Mouse (Mus musculus) right cerebral cortex, postnatal 14 days (tissue): Measurements from ENCODE around the gene Elovl1.

Experiments
- DNase-seq: peaks from one replicate; pipeline ENCODE4 v3.0.0; 2022

The Elovl1 gene

DNA sequence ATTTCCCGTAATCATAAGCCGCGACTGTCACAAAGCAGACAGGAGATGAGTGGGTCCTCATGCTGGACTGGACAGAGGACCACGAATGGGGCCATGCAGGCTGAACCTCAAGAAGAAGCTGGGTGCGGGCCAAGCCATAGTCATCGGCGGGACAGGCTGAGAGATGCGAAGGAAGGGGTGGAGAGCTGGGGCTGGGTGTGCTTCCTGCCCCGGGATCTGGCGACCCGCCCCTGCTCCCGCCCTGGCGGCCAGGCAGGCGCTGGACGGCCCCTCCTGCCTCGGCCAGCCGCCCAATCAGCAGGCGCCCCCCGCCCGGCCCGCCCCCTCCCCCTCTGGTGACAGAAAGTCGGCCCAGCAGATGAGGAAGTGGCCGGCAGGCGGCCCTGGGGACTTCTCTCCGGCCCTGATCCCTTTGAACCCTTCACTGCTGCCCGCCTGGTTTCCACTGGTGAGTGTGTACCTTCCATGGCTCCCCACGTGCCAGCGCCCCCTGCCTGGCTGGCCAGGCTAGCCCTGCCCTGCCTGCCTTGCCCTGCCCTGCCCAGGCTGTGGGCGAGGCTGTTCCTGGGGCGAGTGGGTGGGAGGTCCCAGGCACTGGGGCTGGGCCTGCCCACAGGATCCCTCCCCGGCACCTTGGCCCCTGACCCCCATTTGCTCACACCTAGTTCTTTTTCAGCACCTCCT, at the start of gene Elovl1:
Gene Elovl1, plus strand, starts transcription at position 326 of the 684 bp plus-strand sequence.
- peak; percentile 74 for DNase-seq

DNA sequence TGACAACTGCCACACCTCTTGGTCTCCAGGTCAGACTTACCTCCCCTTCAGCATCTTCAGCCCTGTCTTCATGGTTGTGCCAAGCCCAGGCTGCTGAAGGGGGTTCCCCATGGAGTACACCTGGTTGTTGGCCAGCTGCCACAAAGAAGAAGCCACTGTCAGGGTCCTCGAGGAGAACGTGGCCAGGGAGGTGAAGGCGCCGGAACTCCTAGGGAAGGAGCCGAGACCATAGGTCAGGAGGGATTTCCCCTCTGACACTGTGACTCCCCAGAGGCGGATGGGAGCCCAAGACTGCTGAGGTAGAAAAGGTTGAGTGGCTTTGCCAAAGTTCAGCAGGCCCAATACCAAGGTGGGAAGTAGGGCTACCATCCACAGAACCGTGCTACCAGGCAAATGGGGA, 44.6 kb upstream of the Elovl1 start:
- DNase-seq: no peak

DNA sequence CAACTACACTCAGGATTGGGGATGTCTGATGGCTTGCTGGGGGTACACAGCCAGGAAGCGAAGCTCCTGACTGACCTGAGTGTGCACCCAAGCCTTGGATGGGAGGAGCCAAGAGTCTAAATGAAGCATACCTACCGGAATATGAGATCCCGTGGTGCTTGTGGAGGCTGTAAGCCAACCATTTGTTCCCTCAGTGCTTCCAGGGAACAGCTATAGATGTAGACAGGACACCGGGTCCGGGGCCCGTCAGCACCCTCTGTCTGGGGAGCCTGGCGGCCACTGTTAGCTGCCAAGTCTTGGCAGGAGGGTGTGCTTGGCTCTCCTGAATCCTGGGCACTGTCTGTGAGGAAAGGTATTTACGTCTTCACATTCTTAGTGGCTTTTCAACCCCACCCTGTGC, 40.6 kb upstream of the Elovl1 start:
- no peak for DNase-seq

DNA sequence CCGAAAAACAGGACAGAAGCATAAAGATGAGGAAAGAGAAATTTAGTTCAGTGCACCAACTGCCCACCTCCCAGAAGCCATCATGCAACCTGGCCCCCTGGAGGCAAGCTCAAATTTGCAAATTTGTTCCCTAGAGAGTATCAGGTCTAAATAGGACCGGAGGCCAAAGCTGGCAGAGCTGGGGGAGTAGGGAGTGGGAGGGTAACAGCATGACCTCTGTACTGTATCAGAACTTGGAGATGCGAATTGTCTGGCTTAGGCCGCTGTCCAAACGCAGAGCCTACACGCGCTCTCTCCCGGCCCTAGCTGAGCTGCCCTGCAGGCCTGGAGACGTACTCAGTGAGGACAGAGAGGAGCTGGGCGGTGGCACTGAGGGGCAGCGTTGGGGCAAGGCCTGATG, 37.7 kb upstream of the Elovl1 start:
- no peak for DNase-seq

DNA sequence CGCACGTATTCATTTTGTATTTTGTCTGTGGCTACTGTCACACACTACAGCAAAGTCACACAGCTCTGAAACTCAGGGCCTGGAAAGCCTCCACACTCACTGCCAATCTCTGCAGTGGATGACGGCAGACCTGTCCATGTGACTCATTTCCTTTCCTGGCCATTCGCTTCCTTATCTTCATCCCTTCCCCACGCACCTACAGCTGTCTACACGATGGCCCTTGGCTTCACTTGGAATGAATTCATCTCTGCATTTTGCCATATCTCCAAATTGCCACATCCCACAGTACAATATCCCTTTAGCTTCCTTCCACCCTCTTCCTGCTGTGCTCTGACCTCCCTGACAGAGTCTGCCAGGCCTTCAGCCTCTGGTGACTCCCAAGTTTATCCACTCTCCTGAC, 33.4 kb upstream of the Elovl1 start:
- DNase-seq: no peak

DNA sequence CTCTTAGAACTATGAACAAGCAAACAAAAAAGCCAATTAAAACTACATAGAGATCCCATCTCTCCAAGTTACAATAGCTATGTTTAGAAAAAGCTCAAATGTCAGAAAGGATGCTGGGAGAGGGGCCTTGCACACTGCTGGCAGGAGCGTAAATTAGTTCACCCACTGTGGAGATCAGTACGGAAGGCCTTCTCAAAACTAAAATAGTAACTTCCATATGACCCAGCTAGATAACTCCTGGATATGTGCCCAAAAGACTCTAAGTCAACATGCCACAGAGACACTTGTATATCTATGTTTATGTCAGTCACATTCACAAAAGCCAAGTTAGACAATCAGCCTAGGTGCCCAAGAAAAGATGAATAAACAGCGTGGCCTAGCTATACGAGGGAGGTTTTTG, 32.6 kb upstream of the Elovl1 start:
- no peak for DNase-seq

DNA sequence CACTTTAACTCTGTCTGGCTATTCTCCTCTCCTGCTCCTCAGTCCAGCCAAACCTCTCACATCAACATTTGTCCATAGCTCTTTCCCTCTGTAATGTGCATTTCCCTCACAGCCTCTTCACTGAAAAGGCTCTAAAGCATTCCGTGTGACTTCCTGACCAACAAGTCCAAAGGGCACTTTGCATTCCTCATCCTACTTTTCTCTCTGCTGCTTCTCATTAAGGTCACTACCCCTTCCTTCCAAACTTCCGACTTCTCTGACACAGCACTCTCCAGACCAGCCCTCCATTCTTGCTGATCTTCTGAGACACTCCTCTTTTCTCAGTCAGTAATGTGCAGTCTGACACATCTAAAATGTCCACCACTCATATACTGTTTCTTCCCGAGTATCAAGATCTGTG, 31.5 kb upstream of the Elovl1 start:
- DNase-seq: no peak

DNA sequence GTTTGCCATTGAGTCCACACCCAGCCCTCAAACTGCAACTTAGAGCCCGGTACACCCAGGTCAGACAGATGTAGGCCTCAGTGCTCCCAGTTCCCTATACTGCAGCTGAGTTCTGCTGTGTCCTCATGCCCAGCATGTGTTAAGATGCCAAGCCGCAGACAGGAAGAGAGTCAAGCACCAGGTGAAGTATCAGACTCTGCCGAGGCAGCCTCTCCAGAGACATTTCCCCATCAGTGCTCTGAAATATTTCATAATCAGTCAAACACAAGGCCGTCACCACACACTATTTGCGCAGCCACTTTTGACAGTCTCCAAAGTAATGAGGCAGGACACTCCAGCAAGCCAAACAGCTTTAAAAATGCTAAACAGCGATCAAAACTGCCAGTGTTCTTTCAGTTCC, 29.5 kb upstream of the Elovl1 start:
- no peak for DNase-seq

DNA sequence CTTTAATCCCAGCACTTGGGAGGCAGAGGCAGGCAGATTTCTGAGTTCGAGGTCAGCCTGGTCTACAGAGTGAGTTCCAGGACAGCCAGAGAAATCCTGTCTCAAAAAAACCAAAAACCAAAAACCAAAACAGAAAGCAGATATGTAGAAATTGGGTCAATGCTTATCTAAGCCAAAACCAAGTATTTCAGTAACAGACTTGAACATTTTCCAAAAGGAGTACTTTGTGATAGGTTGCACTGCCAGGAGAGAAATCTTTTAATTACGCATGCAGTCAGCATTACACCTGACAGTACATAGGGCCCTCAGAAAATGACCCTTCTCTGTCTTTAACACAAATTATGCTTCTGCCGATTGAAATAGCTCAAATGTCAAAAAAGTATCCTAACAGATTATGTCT, 26.5 kb upstream of the Elovl1 start:
- no peak for DNase-seq

DNA sequence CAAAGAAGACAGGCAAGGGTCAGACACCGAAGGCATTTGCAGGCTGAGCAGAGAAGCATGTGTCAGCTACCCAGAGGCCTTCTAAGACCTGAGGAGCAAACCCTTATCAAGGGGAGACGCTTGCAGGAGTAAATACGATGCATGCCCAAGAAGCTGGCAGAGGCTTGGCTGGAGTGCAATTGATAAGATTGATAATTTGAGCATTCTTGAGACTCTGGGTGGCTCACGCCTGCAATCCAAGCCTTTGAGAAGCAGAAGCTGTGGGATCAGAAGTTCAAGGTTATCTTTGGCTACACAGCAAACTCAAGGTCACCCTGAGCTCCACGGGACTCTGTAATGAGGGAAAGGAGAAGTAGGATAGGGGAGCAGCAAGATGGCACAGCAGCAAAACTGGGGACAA, 26.0 kb upstream of the Elovl1 start:
- no peak for DNase-seq

DNA sequence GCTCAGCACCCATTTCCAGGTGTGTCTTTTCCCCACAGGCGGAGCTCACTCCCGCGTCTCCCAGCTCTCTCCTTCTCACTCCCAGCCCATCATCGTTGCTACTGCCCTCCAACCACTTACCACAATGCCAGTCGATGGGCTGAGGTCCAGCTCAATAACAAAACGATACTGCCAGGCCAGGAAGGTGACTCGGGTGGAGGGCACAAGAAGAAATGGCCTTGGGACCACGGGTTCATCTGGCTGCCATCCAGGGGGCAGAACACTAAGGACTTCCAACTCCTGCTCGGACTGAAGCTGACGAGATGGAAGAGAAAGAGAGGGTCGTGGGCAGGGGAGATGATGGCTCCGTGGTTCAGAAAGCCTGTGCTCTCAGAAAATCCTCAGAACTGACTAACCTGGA, 25.2 kb upstream of the Elovl1 start:
- DNase-seq: no peak

DNA sequence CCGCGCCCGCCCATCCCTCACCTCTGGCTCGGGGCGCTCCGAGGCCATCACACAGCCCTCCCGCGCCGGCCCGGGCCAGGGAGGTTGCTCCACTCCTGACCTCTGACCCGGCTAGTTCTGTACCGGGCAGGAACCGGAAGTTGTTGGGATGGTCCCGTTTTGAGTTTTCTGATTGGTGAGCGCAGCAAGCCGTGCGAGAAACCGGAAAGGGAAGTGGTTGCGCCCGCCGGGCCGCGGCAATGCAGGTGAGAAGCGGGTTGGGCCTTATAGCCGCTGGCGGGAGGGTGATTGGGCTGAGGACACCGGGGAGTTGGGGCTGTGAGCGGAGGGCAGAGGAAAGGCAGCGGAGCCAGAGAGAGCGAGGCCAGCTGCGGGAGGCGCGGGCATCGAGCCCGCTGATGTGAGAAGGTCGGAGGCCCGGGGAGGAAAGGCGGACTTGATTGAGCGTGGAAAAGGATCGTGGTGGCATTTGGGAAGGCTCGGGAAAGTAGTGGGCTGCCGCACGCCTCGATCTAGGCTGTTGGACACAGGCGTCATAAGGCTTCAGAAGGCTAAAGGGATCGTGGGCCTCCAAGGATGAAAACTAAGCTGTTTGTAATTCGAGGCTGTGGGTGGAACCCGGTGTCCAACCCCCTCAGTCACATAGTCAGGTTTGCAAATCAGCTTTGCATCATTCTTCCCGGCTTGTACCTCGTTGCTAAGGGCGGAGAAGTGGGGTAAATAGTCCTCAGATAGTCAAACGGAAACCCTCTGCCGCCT, 18.6 kb upstream of the Elovl1 start, which contains the start of the genes Szt2 and Med8:
Gene Szt2, minus strand, starts transcription at position 132 of the 759 bp plus-strand sequence.
Gene Med8, plus strand, starts transcription at position 196 of the 759 bp plus-strand sequence.
- DNase-seq: peak; percentile 87

DNA sequence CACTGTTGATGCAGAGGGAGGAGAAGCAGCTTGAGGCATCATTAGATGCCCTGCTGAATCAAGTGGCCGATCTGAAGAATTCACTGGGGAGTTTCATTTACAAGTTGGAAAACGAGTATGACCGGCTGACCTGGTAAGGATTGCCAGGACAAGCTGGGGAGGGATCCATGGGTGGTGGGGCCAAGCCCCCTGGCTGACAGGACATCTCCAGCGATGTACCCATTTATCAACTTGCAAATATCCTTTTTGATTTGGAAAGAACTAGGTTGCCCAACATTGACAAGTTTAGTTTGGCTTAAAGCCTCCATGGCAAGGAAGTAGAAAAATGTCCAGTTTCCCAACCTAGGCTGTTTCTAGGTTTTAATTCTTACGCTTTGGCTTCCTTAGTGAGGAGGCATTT, 17.0 kb upstream of the Elovl1 start:
- no peak for DNase-seq

DNA sequence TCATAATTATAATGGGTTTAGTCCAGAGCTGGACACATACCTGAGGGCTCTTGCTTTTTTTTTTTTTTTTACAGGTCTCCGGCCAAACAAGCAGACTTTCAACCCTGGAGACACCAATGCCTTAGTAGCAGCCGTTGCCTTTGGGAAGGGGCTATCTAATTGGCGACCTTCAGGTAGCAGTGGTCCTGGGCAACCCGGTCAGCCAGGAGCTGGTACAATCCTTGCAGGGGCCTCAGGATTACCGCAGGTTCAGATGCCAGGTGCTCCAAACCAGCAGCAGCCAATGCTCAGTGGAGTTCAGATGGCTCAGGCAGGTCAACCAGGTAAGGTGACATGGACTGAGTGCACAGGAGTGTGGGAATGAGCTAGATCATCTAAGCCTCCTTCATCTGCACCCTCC, 14.3 kb upstream of the Elovl1 start:
- no peak for DNase-seq

DNA sequence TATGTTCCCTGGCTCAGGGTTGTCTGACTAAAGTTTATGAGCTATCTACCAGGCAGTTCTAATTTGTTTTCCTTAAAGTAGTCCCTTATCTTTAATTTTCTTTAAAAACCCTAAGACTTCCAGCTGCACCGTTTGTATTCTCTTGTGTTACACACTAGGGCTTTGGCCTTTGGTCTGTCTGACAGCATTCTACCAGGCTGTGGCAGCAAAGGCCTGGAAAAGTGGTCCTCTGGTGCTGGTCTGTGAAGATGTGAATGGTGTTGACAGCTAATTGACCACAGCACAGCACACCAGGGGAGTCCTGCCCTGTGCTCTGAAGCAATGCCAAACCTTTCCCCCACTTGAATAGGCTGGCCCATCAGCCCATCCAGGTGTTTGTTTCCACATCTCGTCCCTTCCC, 12.1 kb upstream of the Elovl1 start:
- no peak for DNase-seq

DNA sequence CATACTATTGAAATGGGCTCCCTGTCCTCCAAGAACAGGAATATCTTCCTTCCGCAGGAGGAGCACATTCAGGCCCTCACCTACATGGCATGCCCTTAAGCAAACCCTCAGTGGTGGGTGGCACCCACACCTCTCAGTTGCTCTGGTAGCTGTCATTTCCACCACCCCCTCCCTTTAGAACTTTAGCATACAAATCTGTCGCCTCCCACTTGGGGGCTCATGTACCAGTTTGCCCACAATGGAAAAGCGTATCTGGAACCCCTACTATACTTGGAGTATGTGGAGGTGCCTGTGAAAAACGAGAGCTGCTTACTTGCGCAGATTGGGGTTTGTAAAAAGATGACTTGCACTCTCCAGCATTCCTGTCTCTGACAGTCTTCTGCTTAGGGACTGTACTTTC, 11.6 kb upstream of the Elovl1 start:
- DNase-seq: no peak

DNA sequence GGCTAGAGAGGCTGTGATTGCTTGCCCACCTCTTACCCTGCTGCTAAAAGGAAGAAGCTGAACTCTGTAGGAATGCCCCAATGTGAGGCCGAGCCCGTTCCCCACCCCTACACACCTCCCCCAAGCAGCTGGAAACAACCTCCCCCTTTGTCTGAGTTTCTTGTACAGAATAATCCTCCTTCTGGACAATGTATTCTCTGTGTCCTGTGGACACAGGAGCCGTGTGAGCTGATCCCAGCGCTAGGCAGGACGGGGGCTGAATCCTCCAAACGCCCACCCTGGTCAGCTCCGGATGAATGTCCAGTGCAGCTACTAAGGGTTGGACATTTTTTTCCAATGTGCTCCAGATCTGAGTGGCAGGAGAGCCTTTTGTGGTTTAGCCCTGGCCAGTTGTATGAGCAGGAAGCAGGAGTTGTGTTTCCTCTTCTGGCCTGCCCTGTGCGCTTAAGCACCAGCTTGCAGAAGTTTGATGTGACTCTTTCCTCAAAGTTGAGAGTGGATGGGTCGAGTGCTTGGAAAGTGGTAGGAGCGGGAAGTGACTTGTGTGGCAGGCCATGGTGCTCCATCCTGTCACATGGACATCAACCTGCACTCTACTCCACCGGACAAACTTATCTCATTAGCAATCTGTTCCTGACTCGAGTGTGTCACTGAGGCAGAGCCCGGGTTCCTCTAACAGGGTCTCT, 10.6 kb upstream of the Elovl1 start:
- DNase-seq: no peak

DNA sequence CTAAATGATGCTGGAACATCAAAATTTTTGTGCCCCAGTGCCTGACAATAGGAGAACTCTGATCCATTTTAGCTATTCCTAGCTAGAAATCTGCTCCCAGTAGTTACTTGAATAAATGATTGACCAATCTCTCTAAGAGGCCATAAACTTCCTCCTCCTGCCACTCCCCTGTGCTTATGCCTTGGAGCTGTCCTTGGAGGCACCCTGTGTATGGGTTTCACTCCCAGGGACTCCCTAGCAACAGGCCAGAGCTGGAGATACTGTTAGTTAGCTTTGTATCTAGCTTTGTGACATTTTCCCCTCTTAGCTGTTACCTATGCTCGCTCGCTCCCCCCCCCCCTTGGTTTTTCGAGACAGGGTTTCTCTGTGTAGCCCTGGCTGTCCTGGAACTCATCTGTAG, 6.5 kb upstream of the Elovl1 start:
- DNase-seq: no peak

DNA sequence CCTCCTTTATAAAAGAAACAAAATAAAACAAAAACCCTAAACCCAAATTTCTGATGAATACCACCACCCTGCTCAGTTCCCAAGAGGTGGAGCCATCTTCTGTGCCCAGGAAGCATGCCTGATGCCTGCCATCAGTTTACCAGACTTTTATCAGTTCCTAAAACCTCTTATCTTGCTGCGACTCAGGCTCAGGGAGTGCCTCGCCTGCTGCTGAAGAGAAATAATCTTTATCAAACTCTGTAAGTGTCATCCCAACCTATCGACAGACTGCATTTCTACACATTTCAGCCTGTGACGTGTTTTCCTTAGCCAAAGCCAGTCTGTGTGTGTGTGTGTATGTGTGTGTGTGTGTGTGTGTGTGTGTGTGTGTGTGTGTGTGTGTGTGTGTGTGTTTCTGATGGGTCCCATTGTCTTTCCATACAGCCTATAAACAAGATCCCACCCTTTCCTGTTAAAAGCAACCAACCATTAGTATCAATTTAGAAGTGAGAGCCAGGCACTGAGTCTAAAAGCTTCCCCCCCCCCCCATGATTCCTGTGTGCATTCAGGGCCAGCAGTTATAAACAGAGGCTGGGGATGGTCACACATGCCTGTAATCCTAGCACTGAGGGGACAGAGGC, 3.2 kb upstream of the Elovl1 start:
- no peak for DNase-seq

DNA sequence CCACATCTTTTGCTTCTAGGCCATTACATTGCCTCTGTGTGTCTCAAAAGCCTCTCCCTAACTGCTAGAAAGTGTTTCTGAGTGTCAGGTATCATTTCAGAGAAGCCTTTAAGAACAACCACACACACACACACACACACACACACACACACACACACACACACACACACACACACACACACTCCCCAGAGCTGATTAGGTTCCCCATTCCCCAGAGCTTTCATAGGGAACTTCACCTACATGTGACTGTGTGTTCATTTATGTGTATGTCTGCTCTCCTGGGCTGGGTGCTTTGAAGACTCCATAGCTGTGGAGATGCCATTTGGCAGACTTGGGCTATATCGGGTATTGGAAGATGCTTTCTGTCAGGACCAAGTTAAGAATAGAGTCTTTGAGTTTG, 2.5 kb upstream of the Elovl1 start:
- DNase-seq: no peak

DNA sequence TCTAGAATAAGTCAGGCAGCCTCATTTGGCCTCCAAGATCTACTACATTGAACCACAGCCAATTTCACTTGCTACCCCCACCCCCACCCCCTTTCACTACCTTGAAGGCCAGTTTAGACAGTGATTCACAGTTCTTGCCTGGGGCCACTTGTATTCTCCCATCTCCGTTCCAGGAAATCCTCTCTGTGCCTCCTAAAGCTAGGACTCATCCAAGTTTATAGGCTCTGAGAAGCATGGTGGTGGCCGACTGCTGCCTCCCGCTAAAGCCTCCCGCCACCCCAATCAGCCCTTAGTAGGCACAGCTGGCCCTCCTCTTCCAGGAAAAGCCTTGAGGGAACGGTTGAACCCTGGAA, 502 bp upstream of the Elovl1 start:
- DNase-seq: no peak

DNA sequence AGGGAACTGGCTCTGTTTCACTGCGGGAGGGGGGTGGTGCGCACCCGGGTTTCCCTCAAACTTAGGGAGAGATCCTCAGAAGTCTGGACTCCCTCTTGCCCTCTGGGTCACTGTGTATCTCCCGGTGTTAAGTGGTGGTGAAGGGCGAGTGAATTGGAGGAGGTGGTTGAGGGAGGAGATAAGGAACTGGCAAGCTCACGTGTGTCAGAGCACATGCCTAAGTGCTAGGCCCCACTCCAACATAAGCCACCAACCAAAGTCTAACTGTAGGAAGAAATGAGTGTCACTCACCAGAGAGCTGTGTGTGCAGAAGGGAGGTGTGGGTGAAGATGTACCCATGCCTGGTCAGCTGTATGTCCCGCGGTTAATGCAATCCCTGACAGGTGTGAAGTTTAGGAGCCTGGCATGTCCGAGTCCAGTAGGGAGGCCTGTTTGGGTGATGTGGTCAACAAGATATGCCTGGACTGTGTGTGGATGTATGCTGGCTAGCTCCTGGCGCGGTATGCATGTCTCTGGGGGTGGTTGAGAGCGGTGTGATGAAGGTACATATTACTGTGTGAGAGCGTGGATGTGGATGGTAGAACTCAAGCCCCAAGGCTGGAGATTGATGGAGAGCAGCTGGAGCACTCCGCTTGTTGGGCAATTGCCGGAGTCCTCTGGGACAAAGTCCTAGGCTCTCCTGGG, 780 bp downstream of the Elovl1 start:
- no peak for DNase-seq
